Mouse (Mus musculus) MEL (cell line): ENCODE results near the gene Polr3b.

ENCODE experiments used
- CTCF ChIP-seq, 3 experiments: IDR thresholded peaks in 2 of 3; conservative IDR thresholded peaks in 1 of 3; 2 replicates each; pipeline ENCODE4 v1.5.1; 2011 to 2012; ENCODE audit warnings: low read length in 3 of 3, low read depth in 2 of 3, mild to moderate bottlenecking in 2 of 3, improper control_type of control experiment in 1 of 3, inconsistent platforms in 1 of 3, mixed read lengths in 1 of 3, moderate library complexity in 1 of 3; ENCODE audit not compliant: control insufficient read depth in 1 of 3, insufficient read depth in 1 of 3, poor library complexity in 1 of 3, severe bottlenecking in 1 of 3
- GATA1 ChIP-seq: IDR thresholded peaks from 2 replicates; pipeline ENCODE4 v1.6.1; 2011; ENCODE audit warnings: low read depth, low read length, improper control_type of control experiment
- KAT2A ChIP-seq: conservative IDR thresholded peaks from 2 replicates; pipeline ENCODE4 v1.6.1; 2012; ENCODE audit warnings: low read depth, low read length, improper control_type of control experiment, inconsistent platforms
- POLR2A ChIP-seq, 2 experiments: IDR thresholded peaks; 2 replicates each; pipeline ENCODE4 v1.6.1; 2011 to 2012; ENCODE audit warnings: low read length in 2 of 2, mild to moderate bottlenecking in 2 of 2, control low read depth in 1 of 2, improper control_type of control experiment in 1 of 2, low read depth in 1 of 2, moderate library complexity in 1 of 2; ENCODE audit not compliant: control insufficient read depth in 1 of 2, insufficient read depth in 1 of 2, poor library complexity in 1 of 2
- RCOR1 ChIP-seq: IDR thresholded peaks from 2 replicates; pipeline ENCODE4 v1.6.1; 2012; ENCODE audit warnings: low read depth, mild to moderate bottlenecking, inconsistent platforms, low read length, improper control_type of control experiment

DNA sequence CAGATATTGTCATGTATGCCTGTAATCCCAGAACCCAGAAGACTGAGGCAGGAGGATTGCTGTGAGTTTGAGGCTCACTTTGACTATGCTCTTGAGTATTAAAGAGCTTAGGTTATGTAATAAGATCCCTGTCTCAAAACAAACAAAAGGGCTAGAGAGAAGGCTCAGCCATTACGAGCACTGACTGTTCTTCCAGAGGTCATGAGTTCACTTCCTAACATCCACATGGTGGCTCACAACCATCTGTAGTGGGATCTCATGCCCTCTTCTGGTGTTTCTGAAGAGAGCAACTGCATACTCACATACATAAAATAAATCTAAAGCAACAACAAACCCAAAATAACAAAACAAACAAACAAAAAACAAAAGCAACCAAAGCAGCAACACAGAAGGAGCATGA lies 23.9 kb upstream of the Polr3b start:
- TF ChIP-seq CTCF (IDR thresholded peaks at IDR 0.05 in 2 of 3, conservative IDR thresholded peaks at IDR 0.05 in 1 of 3; ENCODE audit: control insufficient read depth in 1 of 3, insufficient read depth in 1 of 3, low read depth in 2 of 3, low read length in 3 of 3, poor library complexity in 1 of 3, severe bottlenecking in 1 of 3) = no peak
- TF ChIP-seq KAT2A = no peak
- TF ChIP-seq POLR2A (IDR thresholded peaks at IDR 0.05; ENCODE audit: control insufficient read depth in 1 of 2, insufficient read depth in 1 of 2, low read depth in 1 of 2, low read length in 2 of 2, poor library complexity in 1 of 2) = no peak
- no peak for TF ChIP-seq GATA1
- no peak for TF ChIP-seq RCOR1
